Mouse (Mus musculus) liver, embryonic 14.5 days (tissue): ENCODE measurements around the gene Sh3gl3.

Experiments used
- CTCF ChIP-seq: IDR thresholded peaks from 2 replicates; pipeline ENCODE4 v1.5.1; 2016; ENCODE audit warnings: antibody characterized with exemption, low read depth, control low read depth
- EP300 ChIP-seq: IDR thresholded peaks from 2 replicates; pipeline ENCODE4 v1.6.1; 2016; ENCODE audit warnings: antibody characterized with exemption, low read depth

DNA sequence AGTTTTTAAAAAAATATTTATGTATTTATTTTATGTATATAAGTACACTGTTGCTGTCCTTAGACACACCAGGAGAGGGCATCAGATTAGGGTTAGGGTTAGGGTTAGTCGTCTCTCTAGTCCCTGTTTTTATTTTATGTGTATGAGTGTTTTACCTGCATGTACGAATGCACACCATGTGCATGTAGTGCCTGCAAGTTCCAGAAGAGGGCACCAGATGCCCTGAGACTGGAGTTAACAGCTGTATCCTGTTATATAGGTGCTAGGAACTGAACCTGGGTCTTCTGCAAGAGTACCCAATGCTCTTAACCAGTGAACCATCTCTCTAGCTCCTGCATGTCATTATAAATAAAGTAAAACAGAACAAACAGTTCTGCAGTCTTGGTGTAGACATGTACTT, 113.6 kb downstream of the Sh3gl3 start:
- 0 out of 2 replicates have a peak, but pooled peaks have one; percentile 20 for TF ChIP-seq CTCF
- TF ChIP-seq EP300 = no peak
